Mouse (Mus musculus): ENCODE measurements at regions not wholly inside any gene's neighbourhood (a gene's known extent, or its start where the extent isn't known, plus 50 kb on each side); places are given as distances from the start of the nearest gene placed in this dataset.

DNA sequence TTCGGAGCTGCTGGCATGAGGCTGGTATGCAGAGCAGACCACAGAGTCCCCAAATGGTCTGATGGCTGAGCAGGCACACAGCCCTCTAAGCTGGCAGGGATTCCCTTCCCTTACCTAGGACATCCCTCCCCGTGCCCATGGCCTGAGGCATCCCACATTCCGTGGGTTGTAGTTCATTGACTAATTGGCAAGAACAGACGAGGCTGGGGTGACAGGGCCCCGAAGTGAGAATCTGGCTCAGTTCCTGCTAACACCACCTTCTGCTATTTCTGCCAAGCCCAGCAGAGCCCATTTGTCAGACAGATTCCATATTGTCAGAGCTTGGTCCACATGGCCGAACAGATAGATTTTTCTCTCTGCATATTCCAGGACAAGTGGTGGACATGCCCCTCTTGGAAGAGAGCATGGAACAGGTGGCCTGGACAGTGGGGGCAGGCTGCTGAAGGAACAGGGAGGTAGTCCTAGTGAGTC is 157.6 kb upstream of the Fam19a5 start:
- peaks cover 12% of the 10 kb centered on the region for H3K4me1 ChIP-seq (replicated peaks)
- no peak overlapping the region for H3K9ac ChIP-seq
- no peak overlapping the region for H3K27ac ChIP-seq (replicated peaks)
- H3K27me3 ChIP-seq, result no peaks in the 10 kb centered on the region; the same call in 1 of the 2 replicates
- no peaks in the 10 kb centered on the region for H3K36me3 ChIP-seq
- H3K4me2 ChIP-seq, result no peak overlapping the region
- ATAC-seq (ENCODE audit: low FRiP score, low read depth), result peak; percentile 45; the same call in 1 of the 2 replicates
- H3K9me3 ChIP-seq, result no peaks in the 10 kb centered on the region
- WGBS, result 70% methylated on average over 6 of the region's 6 CpGs
- no peak overlapping the region for H3K4me3 ChIP-seq

DNA sequence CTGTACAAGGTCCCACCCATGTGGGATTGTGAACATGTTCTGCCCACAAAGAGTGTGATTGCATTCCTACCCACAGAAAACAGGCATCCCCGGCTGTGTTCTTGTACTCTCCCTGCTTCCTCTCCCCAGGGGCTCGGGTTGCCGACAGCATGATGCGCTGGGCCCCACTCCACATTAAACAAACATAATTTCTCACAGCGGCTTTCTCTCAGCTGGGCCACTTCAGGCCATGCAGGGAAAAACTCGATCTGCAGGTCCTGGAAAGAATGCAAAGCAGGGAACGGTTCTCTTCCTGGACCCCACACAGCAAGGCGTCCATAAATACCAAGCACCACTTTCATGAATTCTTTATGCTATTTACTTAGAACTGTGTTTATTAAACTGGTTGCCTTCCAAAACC is 152.7 kb upstream of the Fam19a5 start:
- Histone ChIP-seq H3K4me3 (no peak overlapping the region), H3K36me3 (no peaks in the 10 kb centered on the region), H3K4me2 (no peak overlapping the region), H3K4me1 (replicated peaks) (no peaks in the 10 kb centered on the region; the same call in 1 of the 2 replicates), H3K9ac (no peak overlapping the region), H3K27me3 (no peaks in the 10 kb centered on the region), H3K27ac (replicated peaks) (no peak overlapping the region), H3K9me3 (no peaks in the 10 kb centered on the region)
- whole genome bisulfite sequencing, result 39% methylated on average over 8 of the region's 8 CpGs
- ATAC-seq (ENCODE audit: low FRiP score, low read depth), result no peak

DNA sequence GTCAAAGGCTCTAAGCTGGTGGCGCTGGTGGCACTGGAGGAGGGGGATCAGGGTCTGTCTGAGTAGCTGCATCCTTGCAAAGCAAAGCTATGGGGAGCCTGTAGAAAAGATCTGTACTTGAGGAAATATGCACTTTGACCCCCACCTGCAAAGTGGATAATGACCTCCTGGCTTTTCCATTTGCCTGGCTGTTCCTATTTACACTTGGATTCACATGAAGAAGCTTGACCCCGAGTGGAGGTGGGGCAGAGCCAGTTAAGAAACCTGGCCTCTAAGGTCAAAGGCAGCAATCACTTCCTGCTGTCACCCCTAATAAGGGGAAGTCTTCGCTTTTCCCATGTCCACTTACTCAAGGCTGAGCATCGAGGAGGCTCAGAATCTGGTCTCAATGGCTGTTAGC is 145.7 kb upstream of the Fam19a5 start:
- no peak for ATAC-seq (ENCODE audit: low FRiP score, low read depth)
- H3K4me2 ChIP-seq, result no peak overlapping the region
- WGBS, result 63% methylated on average over 4 of the region's 4 CpGs
- H3K4me3 ChIP-seq, result no peak overlapping the region
- no peak overlapping the region for H3K27ac ChIP-seq (replicated peaks)
- no peaks in the 10 kb centered on the region for H3K36me3 ChIP-seq
- no peaks in the 10 kb centered on the region for H3K4me1 ChIP-seq (replicated peaks)
- H3K9ac ChIP-seq, result no peak overlapping the region
- H3K9me3 ChIP-seq, result no peaks in the 10 kb centered on the region
- no peaks in the 10 kb centered on the region for H3K27me3 ChIP-seq

DNA sequence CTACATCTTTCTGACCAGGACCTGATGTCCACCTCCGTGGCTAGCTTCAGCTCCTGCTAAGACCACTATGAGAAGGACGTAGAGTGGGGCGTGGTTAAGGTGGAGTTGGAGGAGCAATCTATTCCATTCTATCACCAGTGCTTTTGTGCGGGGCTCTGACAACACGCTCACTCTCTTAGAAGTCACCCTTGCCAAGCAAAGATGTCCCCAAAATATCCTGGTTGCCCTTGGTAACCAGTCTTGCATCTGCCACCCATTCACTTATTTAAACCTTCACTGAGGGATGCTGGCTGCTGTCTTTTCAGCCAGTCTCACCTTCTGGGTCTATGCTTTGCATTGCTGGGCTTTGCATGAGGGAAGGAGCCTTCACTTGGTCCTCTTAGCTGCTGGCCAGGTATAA is 138.4 kb upstream of the Fam19a5 start:
- WGBS, result 88% methylated on average over 5 of the region's 5 CpGs
- Histone ChIP-seq H3K4me2 (no peak overlapping the region), H3K27me3 (no peaks in the 10 kb centered on the region), H3K36me3 (no peaks in the 10 kb centered on the region), H3K4me1 (replicated peaks) (no peaks in the 10 kb centered on the region), H3K9me3 (no peaks in the 10 kb centered on the region), H3K4me3 (no peak overlapping the region), H3K27ac (replicated peaks) (no peak overlapping the region), H3K9ac (no peak overlapping the region)
- ATAC-seq (ENCODE audit: low FRiP score, low read depth), result no peak

DNA sequence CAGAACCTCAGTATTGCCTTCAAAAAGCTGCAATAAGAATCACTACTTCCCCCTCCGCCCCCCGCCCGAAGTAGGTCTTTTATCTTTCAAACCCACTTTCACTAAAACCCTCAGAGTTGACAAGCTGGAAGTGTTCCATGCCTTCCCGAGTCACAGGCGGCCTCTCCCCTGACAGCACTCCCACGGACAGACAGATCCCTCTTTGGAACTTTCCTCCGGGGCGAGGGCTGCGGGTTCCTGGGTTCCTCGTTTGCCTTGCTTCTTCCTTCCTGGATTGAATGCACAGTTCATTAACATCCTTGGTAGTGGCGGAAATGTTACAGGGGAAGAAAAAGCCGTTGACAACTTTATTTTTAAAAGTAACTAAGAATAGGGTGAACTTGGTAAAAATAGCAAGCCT is 132.1 kb upstream of the Fam19a5 start:
- Histone ChIP-seq H3K27ac (replicated peaks) (no peak overlapping the region), H3K9ac (no peak overlapping the region), H3K36me3 (no peaks in the 10 kb centered on the region), H3K4me1 (replicated peaks) (no peaks in the 10 kb centered on the region), H3K27me3 (no peaks in the 10 kb centered on the region), H3K9me3 (no peaks in the 10 kb centered on the region), H3K4me2 (no peak overlapping the region), H3K4me3 (no peak overlapping the region)
- WGBS, result 65% methylated on average over 12 of the region's 12 CpGs
- no peak for ATAC-seq (ENCODE audit: low FRiP score, low read depth)

DNA sequence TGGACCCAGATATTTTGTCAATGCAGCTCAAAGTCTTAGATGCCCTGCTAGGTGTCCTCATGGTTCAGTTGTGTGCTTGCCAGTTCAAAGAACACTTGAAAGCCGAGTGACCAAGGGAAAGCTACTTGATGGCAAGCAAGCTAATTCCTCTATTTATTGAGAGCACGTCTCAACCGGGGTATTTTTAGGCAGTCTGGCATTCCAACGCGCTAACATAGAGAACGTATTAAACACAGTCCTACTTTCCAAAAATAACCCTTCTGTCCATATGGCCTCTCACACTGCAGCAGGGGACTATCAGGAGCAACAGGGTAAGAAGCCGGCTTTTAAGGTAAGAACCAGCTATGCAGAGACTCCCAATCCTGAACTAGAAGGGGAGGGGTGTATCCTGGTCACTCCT is 128.1 kb upstream of the Fam19a5 start:
- no peak for ATAC-seq (ENCODE audit: low FRiP score, low read depth)
- no peaks in the 10 kb centered on the region for H3K27me3 ChIP-seq
- 86% methylated on average over 7 of the region's 7 CpGs for WGBS

DNA sequence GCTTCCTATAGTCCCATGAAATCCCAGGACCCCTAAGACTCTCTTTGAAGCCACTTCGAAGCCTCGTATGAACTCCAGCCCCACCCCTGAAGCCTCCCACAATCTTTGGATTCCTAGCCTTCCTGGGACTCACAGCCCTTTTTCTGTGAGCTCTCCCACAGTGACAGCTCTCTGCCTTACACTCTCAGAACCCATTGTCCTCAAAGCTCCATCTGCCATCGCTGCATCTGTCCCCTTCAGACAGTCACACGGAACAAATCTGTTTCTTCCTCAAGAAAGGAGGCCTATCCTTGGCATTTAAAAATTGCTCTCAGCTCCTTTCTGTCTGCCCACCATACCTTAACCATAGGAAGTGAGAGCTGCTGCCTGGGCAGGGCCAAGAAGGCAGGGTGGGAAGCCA is 122.4 kb upstream of the Fam19a5 start:
- Histone ChIP-seq H3K4me2 (no peak overlapping the region), H3K36me3 (no peaks in the 10 kb centered on the region), H3K9ac (no peak overlapping the region), H3K9me3 (no peaks in the 10 kb centered on the region), H3K4me1 (replicated peaks) (no peaks in the 10 kb centered on the region), H3K27ac (replicated peaks) (no peak overlapping the region), H3K4me3 (no peak overlapping the region), H3K27me3 (no peaks in the 10 kb centered on the region)
- ATAC-seq (ENCODE audit: low FRiP score, low read depth), result no peak
- 79% methylated on average over 4 of the region's 4 CpGs for WGBS

More for the DNA sequence above, 128.1 kb upstream of the Fam19a5 start:
- H3K4me2 ChIP-seq, result no peak overlapping the region
- no peak overlapping the region for H3K4me3 ChIP-seq
- no peaks in the 10 kb centered on the region for H3K4me1 ChIP-seq (replicated peaks)
- H3K9ac ChIP-seq, result no peak overlapping the region
- no peak overlapping the region for H3K27ac ChIP-seq (replicated peaks)
- H3K36me3 ChIP-seq, result no peaks in the 10 kb centered on the region
- no peaks in the 10 kb centered on the region for H3K9me3 ChIP-seq

DNA sequence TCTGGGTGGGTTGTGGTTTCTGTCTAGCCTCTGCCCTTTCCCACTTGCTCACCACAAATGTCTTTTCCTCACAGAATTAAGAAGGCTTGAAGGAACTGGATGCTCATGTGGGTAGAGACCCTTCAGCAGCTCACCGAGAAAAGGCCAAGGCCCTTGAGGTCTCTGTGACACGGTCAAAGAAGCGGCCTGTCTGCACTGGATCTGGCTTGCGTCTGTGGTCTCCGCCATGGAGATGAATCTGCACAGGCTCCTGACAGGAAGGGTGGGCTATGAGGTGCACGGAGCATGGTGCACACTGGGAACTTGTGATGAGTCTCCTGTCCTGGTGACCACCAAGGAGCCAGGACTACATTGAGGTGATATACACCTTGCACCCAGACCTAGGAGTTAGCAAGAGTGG is 110.8 kb upstream of the Fam19a5 start:
- no peaks in the 10 kb centered on the region for H3K9me3 ChIP-seq
- no peaks in the 10 kb centered on the region for H3K36me3 ChIP-seq
- no peaks in the 10 kb centered on the region for H3K27me3 ChIP-seq
- 91% methylated on average over 6 of the region's 6 CpGs for WGBS
- no peak overlapping the region for H3K4me3 ChIP-seq
- no peak for ATAC-seq (ENCODE audit: low FRiP score, low read depth)
- H3K9ac ChIP-seq, result no peak overlapping the region
- no peaks in the 10 kb centered on the region for H3K4me1 ChIP-seq (replicated peaks)
- H3K27ac ChIP-seq (replicated peaks), result no peak overlapping the region
- no peak overlapping the region for H3K4me2 ChIP-seq

DNA sequence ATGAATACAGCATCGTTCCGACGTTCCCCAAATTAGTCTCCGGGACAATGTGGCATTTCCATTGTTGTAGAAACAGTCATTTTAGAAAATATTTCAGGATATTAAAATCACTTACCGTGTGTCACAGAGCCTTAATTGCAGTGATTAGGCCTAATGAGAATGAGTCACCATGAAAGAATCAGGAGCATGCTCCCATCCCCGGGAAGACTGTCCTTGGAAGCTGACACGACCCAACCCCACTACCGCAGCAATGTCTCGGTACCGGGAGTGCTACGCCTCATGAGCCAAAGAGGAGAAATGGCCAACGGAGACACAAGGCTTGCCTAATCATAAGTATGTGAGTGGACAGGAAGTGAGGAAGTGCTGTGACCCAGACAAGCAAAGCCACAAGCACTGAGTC is 110.2 kb upstream of the Fam19a5 start:
- no peak overlapping the region for H3K9ac ChIP-seq
- no peak overlapping the region for H3K4me3 ChIP-seq
- no peaks in the 10 kb centered on the region for H3K4me1 ChIP-seq (replicated peaks)
- no peaks in the 10 kb centered on the region for H3K9me3 ChIP-seq
- no peaks in the 10 kb centered on the region for H3K27me3 ChIP-seq
- H3K4me2 ChIP-seq, result no peak overlapping the region
- no peak overlapping the region for H3K27ac ChIP-seq (replicated peaks)
- no peaks in the 10 kb centered on the region for H3K36me3 ChIP-seq
- no peak for ATAC-seq (ENCODE audit: low FRiP score, low read depth)
- WGBS, result 92% methylated on average over 12 of the region's 12 CpGs

DNA sequence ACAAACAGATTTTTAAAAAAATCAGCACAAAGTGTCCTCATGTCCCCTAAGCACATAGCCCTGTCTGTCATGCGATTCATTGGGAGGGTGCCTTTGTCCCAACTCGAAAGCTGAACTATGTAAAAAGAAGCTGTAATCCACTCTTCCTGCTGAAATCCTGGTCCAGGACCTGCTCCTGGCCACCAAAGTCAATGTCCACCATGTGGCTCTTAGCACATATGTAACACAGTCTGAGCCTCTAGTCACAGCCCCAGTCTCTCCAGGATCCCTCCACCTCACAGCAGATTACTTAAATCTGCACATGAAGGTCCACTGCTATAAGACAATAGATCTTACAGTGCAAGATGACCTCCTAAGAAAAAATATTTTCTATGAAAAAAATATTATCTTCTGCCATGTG is 108.5 kb upstream of the Fam19a5 start:
- WGBS, result 91% methylated on average over 2 of the region's 2 CpGs
- H3K4me2 ChIP-seq, result no peak overlapping the region
- H3K4me1 ChIP-seq (replicated peaks), result no peaks in the 10 kb centered on the region
- ATAC-seq (ENCODE audit: low FRiP score, low read depth), result no peak
- no peaks in the 10 kb centered on the region for H3K9me3 ChIP-seq
- no peak overlapping the region for H3K9ac ChIP-seq
- H3K36me3 ChIP-seq, result no peaks in the 10 kb centered on the region
- H3K27me3 ChIP-seq, result no peaks in the 10 kb centered on the region
- H3K27ac ChIP-seq (replicated peaks), result no peak overlapping the region
- H3K4me3 ChIP-seq, result no peak overlapping the region

DNA sequence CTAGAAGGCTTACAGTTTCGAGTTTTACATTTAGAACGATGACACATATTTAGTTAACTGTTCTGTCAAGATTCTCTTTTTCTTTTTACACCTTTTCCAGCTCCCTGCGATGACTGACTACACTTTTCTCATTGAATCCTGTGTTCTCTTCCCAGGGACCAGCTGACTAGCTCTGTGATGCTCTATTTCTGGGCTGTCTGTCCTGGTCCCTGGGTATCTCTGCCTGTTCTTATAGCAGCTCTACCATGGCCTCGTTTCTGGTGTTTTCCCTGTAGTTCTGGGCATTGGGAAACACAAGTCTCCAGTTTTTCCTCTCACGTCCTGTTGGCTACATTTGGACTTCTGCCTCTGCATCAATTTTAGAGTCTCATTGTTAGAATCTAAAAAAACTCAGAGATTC is 106.5 kb upstream of the Fam19a5 start:
- Histone ChIP-seq H3K4me1 (replicated peaks) (no peaks in the 10 kb centered on the region), H3K27me3 (no peaks in the 10 kb centered on the region), H3K4me3 (no peak overlapping the region), H3K27ac (replicated peaks) (no peak overlapping the region), H3K9ac (no peak overlapping the region), H3K36me3 (no peaks in the 10 kb centered on the region), H3K4me2 (no peak overlapping the region), H3K9me3 (no peaks in the 10 kb centered on the region)
- no peak for ATAC-seq (ENCODE audit: low FRiP score, low read depth)
- WGBS, result 85% methylated on average over 5 of the region's 5 CpGs

DNA sequence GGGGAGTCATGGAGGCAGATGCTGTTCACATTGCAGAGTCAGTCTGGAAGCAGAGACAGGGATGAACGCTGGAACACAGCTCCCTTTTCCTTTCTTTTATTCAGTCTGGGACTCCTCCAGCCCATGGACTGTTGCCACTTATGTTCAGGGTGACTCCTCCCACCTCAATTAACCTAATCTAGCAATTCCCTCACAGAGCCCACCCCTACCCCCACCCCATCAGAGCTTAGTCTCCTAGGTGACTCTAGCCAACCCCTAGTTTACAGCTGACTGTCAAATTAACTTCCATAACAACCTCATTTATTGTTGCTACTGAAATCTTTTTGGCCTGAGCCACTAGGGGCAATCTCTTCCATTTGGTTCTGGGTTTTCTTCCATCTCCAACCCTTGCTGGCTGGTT is 85.2 kb upstream of the Fam19a5 start:
- H3K36me3 ChIP-seq, result no peaks in the 10 kb centered on the region
- H3K27ac ChIP-seq (replicated peaks), result no peak overlapping the region
- WGBS, result 37% methylated on average over 1 of the region's 1 CpGs
- no peak overlapping the region for H3K4me2 ChIP-seq
- H3K9ac ChIP-seq, result no peak overlapping the region
- H3K9me3 ChIP-seq, result no peaks in the 10 kb centered on the region
- peak; percentile 51; the same call in 1 of the 2 replicates for ATAC-seq (ENCODE audit: low FRiP score, low read depth)
- no peaks in the 10 kb centered on the region for H3K4me1 ChIP-seq (replicated peaks)
- H3K27me3 ChIP-seq, result no peaks in the 10 kb centered on the region
- H3K4me3 ChIP-seq, result no peak overlapping the region

DNA sequence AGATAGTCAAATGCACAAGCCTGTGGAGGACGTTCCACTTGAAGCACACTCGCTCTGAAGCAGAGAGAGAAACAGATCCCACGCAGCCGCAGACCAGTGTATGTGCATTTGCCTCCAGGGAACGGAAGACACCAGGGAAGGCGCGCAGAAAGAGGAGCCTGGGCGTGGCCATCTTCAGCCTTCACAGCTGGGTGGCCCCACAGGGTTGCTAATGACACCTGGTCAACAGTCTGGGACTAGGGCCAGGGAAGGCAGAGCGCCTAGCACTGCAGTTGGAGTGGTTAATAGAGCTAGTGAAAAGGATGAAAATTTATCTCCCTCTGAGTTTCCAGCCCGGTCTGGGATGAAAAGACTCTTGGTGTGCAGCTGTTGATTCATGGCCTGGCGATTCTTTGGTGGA is 67.9 kb upstream of the Fam19a5 start:
- H3K4me3 ChIP-seq, result no peak overlapping the region
- no peaks in the 10 kb centered on the region for H3K9me3 ChIP-seq
- H3K27me3 ChIP-seq, result no peaks in the 10 kb centered on the region
- no peak overlapping the region for H3K4me2 ChIP-seq
- no peak for ATAC-seq (ENCODE audit: low FRiP score, low read depth)
- no peaks in the 10 kb centered on the region for H3K36me3 ChIP-seq
- no peak overlapping the region for H3K27ac ChIP-seq (replicated peaks)
- no peaks in the 10 kb centered on the region; the same call in 1 of the 2 replicates for H3K4me1 ChIP-seq (replicated peaks)
- 47% methylated on average over 11 of the region's 11 CpGs for WGBS
- H3K9ac ChIP-seq, result no peak overlapping the region

All from hindbrain, embryonic 15.5 days (tissue).